Mouse (Mus musculus): ENCODE measurements around the gene Agps.

DNA sequence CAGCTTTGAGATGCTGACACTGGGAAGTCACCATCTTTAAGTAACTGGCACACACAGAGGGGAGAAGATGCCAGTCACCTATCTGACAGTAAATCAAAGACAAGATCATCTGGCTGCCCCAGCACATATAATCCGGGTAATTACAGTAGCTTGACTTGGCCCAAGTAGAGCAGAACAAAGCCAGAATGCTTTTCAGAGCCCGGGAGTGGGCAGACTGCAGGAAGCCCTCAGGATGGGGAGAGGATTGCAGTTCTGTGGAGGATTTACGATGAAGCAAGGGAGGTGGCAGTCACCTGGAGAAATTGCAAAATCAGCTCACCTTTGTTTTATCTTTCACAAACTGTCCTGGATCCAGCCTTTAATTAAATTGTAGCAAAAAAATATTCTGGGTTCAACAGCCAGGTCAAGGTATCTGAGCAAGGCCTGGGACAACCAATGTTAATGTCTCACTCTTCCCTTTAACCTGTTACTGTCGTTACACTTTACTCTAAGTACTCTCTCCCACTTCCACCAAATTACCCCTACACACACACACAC lies 33.5 kb upstream of the Agps start:
- no peak for TF ChIP-seq POLR2A (IDR thresholded peaks at IDR 0.05; ENCODE audit: borderline replicate concordance, extremely low read depth, low read depth, low read length)
- no peak for TF ChIP-seq CTCF (IDR thresholded peaks at IDR 0.05; ENCODE audit: insufficient read depth, low read length)

All from lung, adult 2 months (tissue).